Mouse (Mus musculus): ENCODE data around the gene Acp1. TPM values are rescaled to one million over a fixed set of nuclear protein-coding genes. Genes with fewer than 3 reads are reported as not detected.

The Acp1 gene
- polyA plus RNA-seq, 1 experiment from 2014 or later = 124 TPM

GRCm38 (mm10) chr12:30848521-30848920, 62.9 kb downstream of the Acp1 start:
- no peak overlapping the region for H3K27ac ChIP-seq (ENCODE audit: low read length)
- WGBS = 55% methylated on average over 1 of the region's 1 CpGs
- no peaks in the 10 kb centered on the region for H3K36me3 ChIP-seq (ENCODE audit: control insufficient read depth, insufficient read depth)
- H3K9me3 ChIP-seq (ENCODE audit: control insufficient read depth, low read length) = no peaks in the 10 kb centered on the region
- H3K4me1 ChIP-seq (replicated peaks; ENCODE audit: control insufficient read depth, insufficient read depth, low read length) = peaks cover 6% of the 10 kb centered on the region
- no peak for ATAC-seq
- H3K27me3 ChIP-seq (replicated peaks; ENCODE audit: control insufficient read depth, insufficient read depth, low read length) = 0 out of 2 replicates have a peak, but pooled peaks cover 8% of the 10 kb centered on the region
- no peak overlapping the region for H3K4me3 ChIP-seq (replicated peaks; ENCODE audit: low read length)
- H3K9ac ChIP-seq (replicated peaks; ENCODE audit: low read depth, low read length) = no peak overlapping the region
- no peak overlapping the region for H3K4me2 ChIP-seq (ENCODE audit: low read length)

Other genes starting within 250 kb of the Acp1 start
- gene Alkal2, start 27.3 kb downstream of the Acp1 start, polyA plus RNA-seq (2015; fragmentation: Nextera tagmentation; extraction: Ambion mirVana) = 0.26 and 0.82 TPM in 2 replicates
- gene Sh3yl1, start 79 bp upstream of the Acp1 start, polyA plus RNA-seq (2015; fragmentation: Nextera tagmentation; extraction: Ambion mirVana) = 43.7 and 46.4 TPM in 2 replicates
- gene Fam110c, start 162.3 kb upstream of the Acp1 start, polyA plus RNA-seq (2015; fragmentation: Nextera tagmentation; extraction: Ambion mirVana) = 0.06 and 0.07 TPM in 2 replicates